Mouse (Mus musculus): ENCODE measurements around the gene Fam53b.
"Not testable (repeated sequence)": the region's sequence is repeated elsewhere in the genome, so short reads cannot be mapped to it uniquely, and the experiment has no call there.

Fam53b gene

GRCm38 (mm10) chr7:132679117-132679516 lies 134.6 kb downstream of the Fam53b start:
- peak; percentile 29 for DNase-seq (ENCODE audit: low spot score)

DNA sequence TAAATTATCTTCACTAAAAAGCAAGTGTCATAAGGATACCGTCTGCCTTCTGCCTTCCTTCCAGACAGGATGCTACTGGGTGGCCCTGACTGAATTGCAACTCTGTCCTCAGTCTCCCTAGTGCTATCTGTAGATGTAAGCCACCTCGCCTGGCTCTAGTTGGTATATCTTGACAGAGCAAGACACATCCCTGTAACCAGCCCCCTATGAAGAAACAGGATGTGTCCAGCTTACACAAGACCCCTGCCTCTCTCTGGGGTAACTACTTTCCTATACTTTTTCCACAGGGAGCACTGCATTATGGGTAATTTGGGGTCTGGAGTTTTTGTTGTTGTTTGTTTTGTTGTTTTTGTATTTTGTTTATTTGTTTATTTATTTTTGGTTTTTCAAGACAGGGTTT lies 137.8 kb downstream of the Fam53b start:
- no peak for DNase-seq (ENCODE audit: low spot score)

DNA sequence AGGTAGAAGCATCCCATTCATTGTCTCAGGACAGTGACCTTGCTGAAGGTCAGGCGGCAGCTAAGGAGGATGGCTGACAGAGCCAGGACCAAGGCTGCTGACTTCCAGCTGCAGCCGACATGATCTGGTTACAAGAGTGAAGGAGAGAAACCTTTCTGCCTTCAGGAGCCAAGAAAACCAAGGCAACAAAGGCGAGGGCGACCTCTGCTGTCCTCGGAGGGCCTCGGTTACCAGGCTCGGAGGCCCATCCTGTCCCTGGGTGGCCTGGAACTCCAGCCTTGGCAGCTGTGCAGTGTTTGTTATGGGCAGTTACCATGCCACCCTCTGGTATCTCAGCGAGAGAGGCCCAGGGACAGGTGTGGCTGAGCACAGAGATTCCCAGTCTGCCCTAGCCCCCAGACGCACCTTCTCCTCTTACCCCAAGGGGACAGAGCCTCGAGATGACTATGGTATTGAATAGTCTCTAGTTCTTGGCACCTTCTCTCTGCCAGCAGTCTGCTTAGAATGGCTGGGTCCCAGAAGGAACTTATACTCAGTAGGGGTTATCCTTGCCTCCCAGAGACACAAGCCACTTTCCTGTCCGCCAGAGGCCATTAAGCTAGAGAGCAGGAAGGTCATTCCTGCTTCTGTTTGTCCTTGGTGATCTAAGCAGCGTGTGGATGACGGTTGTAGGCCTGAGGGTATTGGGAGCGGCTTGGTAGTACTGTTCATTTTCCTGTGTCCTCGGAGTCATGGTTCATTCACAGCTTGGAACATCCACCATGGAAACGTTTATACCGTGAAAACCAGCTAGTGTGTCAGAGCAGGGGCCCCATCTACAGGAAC lies 139.5 kb downstream of the Fam53b start:
- DNase-seq (ENCODE audit: low spot score): peak; percentile 51

DNA sequence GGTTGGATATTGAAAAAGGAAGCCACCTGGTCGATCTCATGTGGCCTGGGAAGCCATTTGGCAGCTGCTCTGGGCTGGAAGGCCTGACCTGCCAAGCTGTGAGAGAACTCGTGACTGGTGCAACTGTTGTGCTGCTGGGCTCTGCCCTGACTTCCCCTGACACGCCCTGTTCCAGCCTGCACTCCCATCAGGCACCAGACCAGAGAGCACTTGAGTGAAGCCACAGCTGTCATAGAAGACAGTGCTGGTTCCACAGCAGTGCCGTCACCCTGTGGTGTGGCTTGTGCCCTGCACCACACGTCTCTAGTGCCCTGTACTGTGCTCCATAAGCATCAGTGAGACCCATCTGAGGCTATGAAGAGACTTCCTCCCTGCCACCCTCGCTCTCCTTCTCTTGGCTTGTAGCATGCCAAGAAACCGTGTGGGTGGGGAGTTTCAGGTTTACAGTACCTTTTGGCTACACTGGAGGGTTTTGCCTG lies 141.2 kb downstream of the Fam53b start:
- no peak for DNase-seq (ENCODE audit: low spot score)

- DNase-seq (ENCODE audit: low spot score): no peak
Measured at GRCm38 (mm10) chr7:132670863-132671165, 142.9 kb downstream of the Fam53b start.

- no peak for DNase-seq (ENCODE audit: low spot score)
Measured at GRCm38 (mm10) chr7:132669999-132670862, 143.5 kb downstream of the Fam53b start.

GRCm38 (mm10) chr7:132668604-132669003 lies 145.1 kb downstream of the Fam53b start:
- DNase-seq (ENCODE audit: low spot score): no peak

- no peak for DNase-seq (ENCODE audit: low spot score)
Measured at GRCm38 (mm10) chr7:132666516-132666915, 147.2 kb downstream of the Fam53b start.

DNA sequence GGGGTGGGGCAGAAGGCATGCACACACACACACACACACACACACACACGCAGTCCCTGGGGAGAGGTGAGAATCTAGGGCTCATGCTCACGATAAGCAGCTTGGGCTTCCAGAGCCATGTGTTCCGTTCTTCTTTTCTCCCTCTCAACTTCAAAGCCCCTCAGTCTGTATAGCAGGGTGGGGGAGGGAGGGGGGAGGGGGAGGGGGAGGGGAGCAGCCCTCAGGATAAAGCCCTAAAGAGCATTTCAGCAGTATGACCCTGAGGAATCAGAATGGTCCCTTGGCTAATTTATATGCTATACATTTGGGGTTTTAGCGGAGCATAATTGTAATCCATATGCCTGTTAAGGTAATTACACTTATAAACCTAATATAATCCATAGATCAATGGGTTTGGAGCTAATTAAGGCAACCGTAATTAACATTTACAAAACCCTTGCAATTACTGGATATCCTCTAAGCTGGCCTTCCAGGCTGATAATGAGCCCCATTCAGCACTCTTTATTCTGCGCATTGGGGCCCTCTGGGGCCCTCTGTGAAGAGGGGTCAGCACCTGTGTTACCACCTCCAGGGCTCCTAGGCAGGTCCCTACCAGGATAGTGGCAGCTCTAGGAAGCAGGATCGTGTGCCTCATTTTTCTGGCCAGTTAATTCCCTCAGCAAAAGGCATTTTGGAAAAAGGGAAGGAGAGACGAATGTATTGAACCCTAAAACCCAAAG lies 147.9 kb downstream of the Fam53b start:
- no peak for DNase-seq (ENCODE audit: low spot score)

GRCm38 (mm10) chr7:132664815-132665214 lies 148.9 kb downstream of the Fam53b start:
- DNase-seq (ENCODE audit: low spot score): no peak

DNA sequence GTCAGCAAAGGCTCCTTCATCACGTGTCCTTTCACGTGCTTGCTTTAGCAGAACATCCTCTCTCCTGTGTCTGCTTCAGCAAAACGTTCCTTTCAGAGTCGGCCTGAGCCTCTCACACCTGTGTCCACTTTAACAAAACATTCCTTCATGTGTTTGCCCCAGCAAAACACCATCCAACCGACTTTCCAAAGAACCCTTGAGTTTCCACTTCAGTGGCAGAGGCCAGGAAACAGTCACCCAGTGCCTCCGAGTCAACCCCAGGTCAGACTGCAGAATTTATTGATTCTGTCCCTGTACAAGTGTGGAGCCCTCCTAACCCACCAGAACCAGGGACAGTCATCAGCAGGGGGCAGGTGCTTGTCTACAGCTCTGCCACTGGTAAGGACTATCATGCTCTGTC lies 150.9 kb downstream of the Fam53b start:
- DNase-seq (ENCODE audit: low spot score): not testable (repeated sequence)

Measured in MN1 (cell line).